Mouse (Mus musculus): Measurements from ENCODE around the gene Ugt2a1.
A peak's percentile ranks its signal among the peaks of the same experiment; 100 is the strongest.
"Not testable (repeated sequence)": the region's sequence is repeated elsewhere in the genome, so short reads cannot be mapped to it uniquely, and the experiment has no call there.

The Ugt2a1 gene

DNA sequence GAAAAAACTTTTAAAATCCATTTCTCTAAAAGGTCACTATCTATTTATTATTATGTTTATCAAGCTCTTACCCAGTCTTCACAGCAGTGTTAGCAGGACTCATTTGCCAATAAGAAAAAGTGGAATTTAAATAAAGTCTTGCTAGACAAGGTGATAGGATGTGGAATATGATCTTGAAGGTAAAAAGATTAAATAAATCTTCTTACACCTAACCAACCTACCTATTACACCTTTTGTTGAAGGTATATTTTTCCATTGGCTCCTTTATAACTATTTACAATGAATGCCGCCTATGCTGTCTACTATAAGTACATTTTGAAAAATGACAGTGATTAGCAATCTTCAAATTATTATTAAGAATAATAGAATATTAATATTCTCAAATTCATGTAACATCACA, at the start of gene Ugt2a1:
Gene Ugt2a1, minus strand, starts transcription at position 101 of the 400 bp plus-strand sequence.
- DNase-seq (ENCODE audit: low spot score in 2 of 2) = no peak

GRCm38 (mm10) chr5:87538111-87538510, 47.4 kb upstream of the Ugt2a1 start, which contains the start of gene Sult1b1:
TSS of gene Sult1b1 (minus strand) at chr5:87538195.
- DNase-seq (ENCODE audit: low spot score in 2 of 2) = no peak

- DNase-seq (ENCODE audit: low spot score in 2 of 2) = no peak
These were observed 45.4 kb upstream of the Ugt2a1 start for GRCm38 (mm10) chr5:87535994-87536644.

- DNase-seq (ENCODE audit: low spot score in 2 of 2) = no peak
These were observed 41.6 kb upstream of the Ugt2a1 start for GRCm38 (mm10) chr5:87532288-87532687.

GRCm38 (mm10) chr5:87523561-87523960, 32.9 kb upstream of the Ugt2a1 start:
- DNase-seq (ENCODE audit: low spot score in 2 of 2) = not testable (repeated sequence)

DNA sequence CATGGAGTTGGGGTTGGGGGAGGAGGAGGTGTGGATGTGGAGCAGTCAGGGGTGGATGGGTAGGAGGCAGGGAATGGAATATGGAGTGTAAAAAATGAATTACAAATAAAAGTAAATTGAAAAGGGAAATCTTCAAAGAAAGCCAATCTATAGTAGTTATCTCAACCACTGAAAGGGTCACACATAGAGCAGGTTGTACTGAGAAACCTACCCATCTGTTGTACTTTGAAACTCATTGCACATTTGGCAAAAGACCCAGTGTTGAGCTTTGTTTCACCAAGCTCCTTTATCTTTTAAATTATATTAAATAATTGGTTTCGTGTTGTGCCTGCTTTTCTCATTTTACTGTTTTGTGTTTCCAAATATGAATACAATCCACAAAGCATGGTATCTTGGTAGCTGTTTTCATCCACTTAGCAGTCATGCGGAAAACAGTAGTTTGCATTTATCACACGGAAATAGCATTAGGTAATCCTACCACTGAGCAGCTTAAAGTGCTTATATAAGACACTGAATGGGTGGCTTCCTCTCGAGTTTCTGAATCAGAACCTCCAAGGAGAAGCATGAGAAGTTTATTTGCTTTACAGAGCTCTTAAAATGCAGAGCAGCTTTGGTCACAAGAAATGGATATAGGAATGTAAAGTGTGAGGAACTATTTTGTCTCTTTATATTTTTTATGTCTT, 15.2 kb upstream of the Ugt2a1 start:
- no peak for DNase-seq (ENCODE audit: low spot score in 2 of 2)

- no peak for DNase-seq (ENCODE audit: low spot score in 2 of 2)
These were observed 12.0 kb upstream of the Ugt2a1 start for GRCm38 (mm10) chr5:87502687-87503086.

DNA sequence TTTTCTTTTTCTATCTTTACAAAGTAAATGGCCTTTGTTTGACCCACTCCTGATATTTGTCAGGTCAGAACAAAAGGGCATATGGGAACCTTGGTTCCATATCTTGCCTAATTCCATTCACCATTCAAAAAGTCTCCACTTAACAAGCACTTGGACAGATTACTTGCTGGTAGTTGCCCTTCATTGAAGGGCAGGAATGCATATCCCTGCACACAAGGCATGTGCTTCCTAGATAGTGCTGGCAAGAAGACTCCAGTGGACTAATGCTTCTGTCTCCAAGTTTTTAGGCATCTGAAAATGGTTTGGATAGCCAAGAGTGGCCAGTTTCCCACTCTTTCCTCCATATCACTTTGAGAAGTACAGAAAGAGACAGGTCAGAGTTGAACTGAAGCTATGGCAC, 8.7 kb upstream of the Ugt2a1 start:
- no peak for DNase-seq (ENCODE audit: low spot score in 2 of 2)

- no peak for DNase-seq (ENCODE audit: low spot score in 2 of 2)
These were observed 8.3 kb upstream of the Ugt2a1 start for GRCm38 (mm10) chr5:87498936-87499335.

- not testable (repeated sequence) for DNase-seq (ENCODE audit: low spot score in 2 of 2)
These were observed 4.0 kb downstream of the Ugt2a1 start, which contains the start of gene Gm43638 for GRCm38 (mm10) chr5:87486706-87487105. TSS of gene Gm43638 (minus strand) at chr5:87486806.

- DNase-seq (ENCODE audit: low spot score in 2 of 2) = no peak
These were observed 8.5 kb downstream of the Ugt2a1 start, which contains the start of gene Ugt2a2 for GRCm38 (mm10) chr5:87482160-87482559. TSS of gene Ugt2a2 (minus strand) at chr5:87482260.

DNA sequence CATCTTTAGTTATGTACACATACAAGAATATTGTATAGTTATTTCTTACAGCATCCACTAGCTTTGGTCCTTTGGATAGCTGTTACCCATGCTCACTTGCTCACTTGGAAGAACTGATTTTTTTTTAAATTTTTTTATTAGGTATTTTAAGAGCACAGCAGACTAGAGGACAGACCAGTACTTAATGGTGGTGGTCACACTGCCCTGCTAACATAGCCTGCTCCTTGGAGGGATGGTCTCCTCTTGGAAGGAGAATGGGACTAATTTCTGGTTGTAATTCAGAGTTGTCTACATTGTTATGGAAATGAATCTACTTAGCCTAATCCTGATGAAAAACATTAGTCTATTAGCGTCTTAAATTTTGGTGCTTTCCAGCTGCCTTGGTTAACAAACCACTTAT, 31.9 kb downstream of the Ugt2a1 start:
- no peak for DNase-seq (ENCODE audit: low spot score in 2 of 2)

GRCm38 (mm10) chr5:87457701-87458100, 33.0 kb downstream of the Ugt2a1 start:
- DNase-seq (ENCODE audit: low spot score in 2 of 2) = no peak

DNA sequence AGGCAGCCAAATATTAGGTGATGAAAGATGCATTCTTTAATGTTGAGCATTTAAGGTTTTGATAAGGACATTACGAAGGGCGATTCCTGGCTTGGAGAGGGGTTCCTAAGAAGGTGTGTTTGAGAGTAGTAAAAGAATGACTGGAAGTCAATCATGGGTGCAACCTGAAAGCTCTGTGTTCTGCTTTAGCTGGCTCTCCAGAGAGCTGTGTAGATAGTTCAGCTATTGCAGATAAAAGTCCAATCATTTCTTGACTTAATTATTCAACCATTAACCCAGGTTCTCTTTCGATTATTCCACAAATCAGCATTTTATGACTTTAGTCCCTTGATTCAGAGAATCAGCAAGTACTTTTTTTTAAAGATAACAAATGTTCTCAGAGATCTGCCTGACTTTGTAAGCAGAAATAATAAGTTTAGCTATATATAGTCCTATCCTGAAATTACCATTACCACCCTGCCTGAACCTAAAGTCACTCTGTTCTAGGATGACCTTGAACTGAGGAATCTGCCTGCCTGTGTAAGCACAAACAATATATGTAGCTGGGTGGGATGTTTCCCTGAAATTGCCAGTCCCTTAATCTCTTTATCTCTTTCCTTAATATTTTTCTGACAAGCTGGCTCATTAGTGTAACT, 34.3 kb downstream of the Ugt2a1 start:
- no peak for DNase-seq (ENCODE audit: low spot score in 2 of 2)

GRCm38 (mm10) chr5:87455519-87455918, 35.2 kb downstream of the Ugt2a1 start:
- DNase-seq (ENCODE audit: low spot score in 2 of 2) = no peak

GRCm38 (mm10) chr5:87452514-87452913, 38.2 kb downstream of the Ugt2a1 start:
- not testable (repeated sequence) for DNase-seq (ENCODE audit: low spot score in 2 of 2)

GRCm38 (mm10) chr5:87436264-87436663, 54.4 kb downstream of the Ugt2a1 start:
- DNase-seq (ENCODE audit: low spot score in 2 of 2) = peak in 1 of 2 experiments; percentile 0

- DNase-seq (ENCODE audit: low spot score in 2 of 2) = no peak
These were observed 65.0 kb downstream of the Ugt2a1 start for GRCm38 (mm10) chr5:87425676-87426075.

- DNase-seq (ENCODE audit: low spot score in 2 of 2) = not testable (repeated sequence)
These were observed 66.6 kb downstream of the Ugt2a1 start, which contains the start of gene Ugt2b38 for GRCm38 (mm10) chr5:87424041-87424440. TSS of gene Ugt2b38 (minus strand) at chr5:87424203.

Measured in urinary bladder, adult 18-20 months (tissue).